Mouse (Mus musculus): Measurements from ENCODE around the gene Kars.

Gene Kars

DNA sequence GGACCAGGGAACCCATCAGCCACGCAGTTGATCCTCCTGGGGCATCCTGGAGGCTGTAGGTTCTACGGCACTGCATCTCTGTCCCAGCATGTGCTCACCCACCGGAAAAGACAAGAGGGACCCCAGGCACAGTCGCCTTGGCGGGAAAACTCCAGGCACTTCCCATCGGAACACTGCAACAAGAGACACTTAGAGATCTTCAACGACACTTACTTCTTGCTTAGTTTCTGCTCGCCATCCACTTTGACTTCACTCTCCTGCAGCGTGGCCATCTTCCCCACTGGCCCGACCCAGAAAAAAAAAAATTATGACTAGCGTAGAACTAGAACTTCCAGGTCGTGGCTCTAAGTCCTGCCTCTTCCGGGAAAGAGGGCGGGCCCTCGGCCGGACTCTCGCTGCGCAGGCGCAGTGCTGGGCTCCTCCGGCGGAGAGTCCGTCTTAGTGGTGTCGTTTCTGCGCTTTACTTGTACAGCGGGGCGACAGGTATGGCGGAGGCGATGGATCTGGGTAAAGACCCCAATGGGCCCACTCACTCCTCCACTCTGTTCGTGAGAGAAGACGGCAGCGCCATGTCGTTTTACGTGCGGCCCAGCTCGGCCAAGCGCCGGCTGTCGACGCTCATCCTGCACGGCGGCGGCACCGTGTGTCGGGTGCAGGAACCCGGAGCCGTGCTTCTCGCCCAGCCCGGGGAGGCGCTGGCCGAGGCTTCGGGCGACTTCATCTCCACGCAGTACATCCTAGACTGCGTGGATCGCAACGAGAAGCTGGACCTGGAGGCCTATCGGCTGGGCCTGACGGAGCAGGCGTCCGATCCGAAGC, at the start of gene Kars, which contains the start of gene Terf2ip:
Kars (minus strand) TSS at position 327 of the 819 bp plus-strand sequence.
Terf2ip (plus strand) TSS at position 402 of the 819 bp plus-strand sequence.
- peak; percentile 82 to 90 for DNase-seq (ENCODE audit: low spot score in 2 of 2)

DNA sequence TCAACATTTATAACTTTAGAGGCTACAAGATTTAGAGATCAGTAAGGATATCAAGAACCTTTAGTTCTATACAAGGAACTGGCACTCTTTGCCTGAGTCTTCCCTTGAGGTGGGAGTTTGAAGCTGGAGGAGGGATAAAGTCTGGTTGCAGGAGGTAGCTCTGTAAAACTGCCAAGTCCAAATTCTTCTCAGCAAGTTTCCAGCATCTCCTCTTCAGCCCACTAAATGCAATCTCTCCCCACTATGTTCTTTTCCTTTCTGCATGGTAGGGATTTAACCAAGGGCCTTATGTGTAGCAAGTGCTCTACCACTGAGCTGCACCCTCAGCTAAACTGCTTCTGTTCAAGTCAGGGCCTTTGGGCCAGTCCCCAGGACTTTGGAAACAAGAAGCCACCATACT, 43.3 kb upstream of the Kars start:
- DNase-seq (ENCODE audit: low spot score in 2 of 2): no peak

DNA sequence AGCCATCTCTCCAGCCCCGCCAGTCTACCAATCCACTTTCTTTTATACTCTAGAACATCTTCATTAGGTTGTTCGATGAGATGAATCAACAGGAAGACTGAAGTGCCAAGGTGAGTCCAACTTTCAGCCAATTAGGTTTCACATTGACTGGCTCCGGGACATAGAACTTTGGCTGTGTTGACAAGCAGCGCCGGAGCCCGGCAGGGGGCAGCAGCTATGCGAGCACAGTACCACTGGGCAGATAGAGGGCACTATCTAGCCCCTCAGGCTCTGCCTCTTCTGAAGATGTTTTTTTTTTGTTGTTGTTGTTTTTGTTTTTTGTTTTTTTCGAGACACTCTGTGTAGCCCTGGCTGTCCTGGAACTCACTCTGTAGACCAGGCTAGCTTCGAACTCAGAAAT, 40.4 kb upstream of the Kars start:
- DNase-seq (ENCODE audit: low spot score in 2 of 2): no peak

DNA sequence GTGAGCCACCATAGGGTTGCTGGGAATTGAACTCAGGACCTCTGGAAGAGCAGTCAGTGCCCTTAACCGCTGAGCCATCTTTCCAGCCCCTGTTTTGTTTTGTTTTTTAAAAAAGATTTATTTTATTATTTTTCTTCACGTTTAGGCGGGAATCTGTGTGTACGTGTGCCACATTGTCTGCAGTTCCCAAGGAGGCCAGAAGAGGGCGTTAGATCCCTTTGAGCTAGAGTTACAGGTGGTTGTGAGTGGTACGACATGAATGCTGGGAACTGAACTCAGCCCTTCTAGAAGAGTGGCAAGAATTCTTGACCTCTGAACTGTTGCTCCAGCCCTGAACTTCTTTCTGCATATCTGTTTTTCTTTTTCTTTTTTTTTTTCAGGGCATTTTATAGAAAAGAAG, 38.9 kb upstream of the Kars start:
- no peak for DNase-seq (ENCODE audit: low spot score in 2 of 2)

DNA sequence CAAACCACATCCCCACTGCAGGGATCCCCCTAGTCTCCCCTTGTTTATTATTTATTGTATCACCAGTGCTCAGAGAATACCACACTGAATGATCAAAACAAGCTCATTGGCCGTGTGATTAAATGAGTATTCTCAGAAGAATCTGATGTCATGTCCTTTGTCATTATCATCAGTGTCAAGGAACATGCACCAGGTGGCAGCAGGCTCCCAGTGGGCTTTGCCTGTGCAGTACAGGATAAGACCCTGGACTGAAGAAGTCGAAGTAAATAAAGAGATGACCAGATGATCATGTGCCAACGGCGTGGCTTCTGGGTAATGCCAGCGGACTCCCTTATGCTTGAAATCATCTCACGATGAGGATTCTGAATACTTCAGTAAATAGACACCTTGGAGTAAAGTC, 37.2 kb upstream of the Kars start:
- no peak for DNase-seq (ENCODE audit: low spot score in 2 of 2)

DNA sequence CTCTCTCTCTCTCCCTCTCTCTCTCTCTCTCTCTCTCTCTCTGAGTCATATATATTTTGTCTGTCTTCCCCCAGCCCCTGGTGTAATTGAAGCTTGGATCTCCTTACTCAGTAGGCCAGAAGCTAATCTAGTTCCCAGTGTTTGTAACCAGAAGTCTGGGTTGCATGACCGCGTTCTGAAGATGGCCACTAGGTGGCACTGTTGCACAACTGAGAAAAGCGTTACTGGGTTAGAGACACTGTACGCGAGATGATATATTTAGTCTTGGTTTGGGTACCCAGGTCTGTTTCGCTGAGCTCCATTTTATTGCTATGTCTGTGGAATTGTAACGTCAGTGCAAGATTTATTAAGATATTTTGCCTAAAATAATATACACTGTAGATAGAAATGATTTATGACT, 34.8 kb upstream of the Kars start:
- peak; percentile 80 to 92 for DNase-seq (ENCODE audit: low spot score in 2 of 2)

DNA sequence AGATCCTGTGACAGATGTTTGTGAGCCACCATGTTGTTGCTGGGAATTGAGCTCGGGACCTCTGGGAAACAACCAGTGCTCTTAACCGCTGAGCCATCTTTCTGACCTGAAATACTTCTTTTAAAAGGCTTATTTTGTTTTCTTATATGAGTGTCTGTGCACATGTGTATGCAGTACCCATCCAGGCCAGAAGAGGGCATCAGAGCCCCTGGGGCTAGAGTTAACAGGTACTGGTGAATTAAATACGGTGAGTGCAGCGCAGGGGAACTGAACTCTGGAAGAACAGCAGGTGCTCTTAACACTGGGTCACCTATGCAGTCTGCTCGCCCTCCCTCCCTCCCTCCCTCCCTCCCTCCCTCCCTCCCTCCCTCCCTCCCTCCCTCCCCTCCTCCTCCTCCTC, 34.1 kb upstream of the Kars start:
- no peak for DNase-seq (ENCODE audit: low spot score in 2 of 2)

DNA sequence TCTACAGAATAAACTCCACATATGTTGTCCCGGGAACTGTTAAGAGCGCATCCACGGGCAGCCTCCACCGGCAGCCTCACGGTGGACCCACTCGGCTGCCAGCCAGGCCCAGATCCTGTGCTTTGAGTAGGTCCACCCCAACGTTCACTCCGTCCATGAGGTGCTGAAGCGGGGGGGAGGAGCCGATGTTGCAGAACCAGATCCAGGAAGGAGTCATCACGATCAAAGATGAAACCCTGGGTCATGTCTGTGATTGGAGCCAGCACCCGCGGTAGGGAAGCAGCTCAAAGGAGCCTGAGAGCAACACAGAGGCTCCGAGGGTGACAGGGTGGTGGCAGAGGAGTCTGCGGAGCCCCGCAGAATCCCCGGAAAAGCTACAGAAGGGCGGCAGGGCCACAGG, 26.4 kb upstream of the Kars start:
- no peak for DNase-seq (ENCODE audit: low spot score in 2 of 2)

DNA sequence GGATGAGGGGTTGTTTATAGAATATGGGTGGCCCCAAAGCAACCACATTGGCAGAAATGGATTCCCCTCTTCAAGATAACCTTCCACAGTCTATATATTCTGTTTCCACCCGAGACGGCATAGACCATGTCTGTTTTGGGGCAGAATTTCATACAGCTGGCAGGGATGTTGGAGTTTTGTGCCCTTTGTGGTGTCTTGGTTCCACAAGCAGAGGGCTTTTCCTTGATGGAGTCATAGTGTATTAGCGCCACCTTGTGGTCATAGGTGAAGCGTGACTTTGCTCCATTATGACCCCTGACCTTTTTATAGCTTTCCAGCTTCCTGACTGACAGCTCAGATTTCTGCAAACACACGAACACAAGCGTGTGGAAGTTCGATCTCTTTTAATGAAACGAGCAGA, 23.5 kb upstream of the Kars start:
- DNase-seq (ENCODE audit: low spot score in 2 of 2): peak in 1 of 2 experiments; percentile 11

DNA sequence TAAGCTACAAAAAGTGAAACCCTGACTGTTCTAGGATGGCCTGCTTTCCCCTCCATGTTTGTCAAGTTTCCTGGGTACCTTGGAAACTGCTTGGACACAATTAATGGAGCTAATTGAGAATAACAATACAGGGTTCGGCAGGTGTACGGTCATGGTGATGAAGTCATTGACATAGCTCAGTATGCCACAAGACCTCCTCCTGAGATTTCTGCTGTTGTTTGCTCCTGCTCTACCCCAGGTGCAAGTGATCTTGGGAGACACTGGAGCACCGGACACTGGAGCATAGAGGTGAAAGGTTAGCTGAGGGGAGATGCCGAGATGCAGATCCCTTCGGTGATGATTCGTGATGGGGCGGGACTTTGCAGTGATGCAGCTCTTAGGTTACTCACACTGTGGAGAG, 21.9 kb upstream of the Kars start:
- DNase-seq (ENCODE audit: low spot score in 2 of 2): no peak

DNA sequence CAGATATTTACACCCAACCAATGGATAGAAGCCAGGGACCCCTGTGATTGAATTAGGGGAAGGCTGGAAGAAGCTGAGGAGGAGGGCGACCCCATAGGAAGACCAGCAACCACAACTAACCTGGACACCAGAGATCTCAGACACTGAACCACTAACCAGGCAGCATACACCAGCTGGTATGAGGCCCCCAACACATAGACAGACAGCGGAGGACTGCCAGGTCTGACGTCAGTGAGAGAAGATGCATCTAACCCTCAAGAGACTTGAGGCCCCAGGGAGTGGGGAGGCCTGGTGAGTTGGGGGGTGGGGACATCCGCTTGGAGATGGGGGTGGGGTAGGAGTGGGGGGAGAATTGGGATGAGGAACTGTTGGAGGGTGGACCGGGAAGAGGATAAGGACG, 19.5 kb upstream of the Kars start:
- DNase-seq (ENCODE audit: low spot score in 2 of 2): no peak

DNA sequence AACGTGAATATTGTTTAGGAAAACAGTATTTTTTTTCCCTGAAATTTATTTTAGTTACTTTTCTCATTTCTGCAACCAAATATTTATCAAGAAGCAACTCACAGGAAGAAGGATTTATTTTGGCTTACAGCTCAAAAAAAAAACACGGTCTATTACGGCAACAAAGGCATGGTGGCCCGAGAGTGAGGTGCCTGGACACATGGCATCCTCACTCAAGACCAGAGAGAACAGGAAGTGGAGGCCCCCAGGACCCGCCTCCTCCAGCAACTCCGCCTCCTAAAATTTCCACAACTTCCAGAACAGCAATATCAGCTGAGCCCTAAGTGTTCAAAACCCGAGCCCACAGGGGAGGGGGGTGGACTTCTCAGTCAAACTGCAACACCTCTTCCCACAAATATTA, 18.3 kb upstream of the Kars start:
- DNase-seq (ENCODE audit: low spot score in 2 of 2): no peak

DNA sequence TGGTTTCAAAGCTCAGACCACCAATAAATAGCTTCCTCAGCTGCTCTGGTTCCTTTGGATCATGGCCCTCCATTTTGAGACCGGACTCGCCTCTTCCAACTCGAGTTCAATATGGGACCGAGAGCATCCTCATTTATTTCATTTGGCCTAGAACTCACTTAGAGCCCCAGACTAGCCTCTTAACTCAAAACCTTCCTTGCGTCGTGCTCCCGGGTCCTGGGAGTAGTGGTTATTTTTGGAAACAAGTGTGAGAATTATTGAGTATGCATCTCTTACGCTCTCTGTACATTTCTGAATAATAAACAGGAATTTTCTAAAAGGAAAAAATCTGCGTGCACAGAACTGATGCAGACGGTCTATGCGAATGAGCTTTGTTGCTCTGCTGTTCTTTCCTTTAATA, 3.8 kb upstream of the Kars start, which contains the start of gene Gm6793:
Gm6793 (minus strand) TSS at position 101 of the 400 bp plus-strand sequence.
- no peak for DNase-seq (ENCODE audit: low spot score in 2 of 2)

DNA sequence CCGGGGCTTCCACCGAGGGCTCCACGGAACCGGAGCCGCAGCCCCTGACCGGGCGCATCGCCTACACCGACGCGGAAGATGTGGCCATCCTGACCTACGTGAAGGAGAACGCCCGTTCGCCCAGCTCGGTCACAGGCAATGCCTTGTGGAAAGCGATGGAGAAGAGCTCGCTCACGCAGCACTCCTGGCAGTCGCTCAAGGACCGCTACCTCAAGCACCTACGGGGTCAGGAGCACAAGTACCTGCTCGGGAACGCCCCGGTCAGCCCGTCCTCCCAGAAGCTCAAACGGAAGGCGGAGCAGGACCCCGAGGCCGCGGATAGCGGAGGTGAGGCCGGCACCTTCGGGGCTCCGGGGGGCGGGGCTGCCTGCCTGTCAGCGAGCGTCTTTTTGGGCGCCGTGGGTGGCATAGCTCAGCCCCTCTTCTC, 706 bp upstream of the Kars start:
- DNase-seq (ENCODE audit: low spot score in 2 of 2): peak in 1 of 2 experiments; percentile 23

DNA sequence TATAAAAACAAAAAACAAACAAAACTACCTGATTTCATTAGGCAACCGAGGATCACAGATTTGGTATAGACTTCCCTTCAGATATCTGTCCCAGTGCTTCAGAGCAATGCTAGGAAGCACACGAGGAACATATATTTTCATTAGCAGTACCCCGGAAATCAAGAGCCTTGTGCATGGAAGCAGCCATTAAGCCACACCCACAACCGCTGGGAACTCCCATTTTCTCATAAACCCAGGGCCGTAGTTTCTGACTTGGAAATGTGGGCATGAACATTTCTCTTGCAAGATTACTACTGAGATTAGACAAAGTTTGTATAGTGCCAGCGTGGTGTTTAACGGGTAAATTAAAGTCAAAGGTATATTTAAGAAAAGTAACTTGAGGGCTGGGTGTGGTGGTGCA, 1.6 kb downstream of the Kars start:
- DNase-seq (ENCODE audit: low spot score in 2 of 2): no peak

DNA sequence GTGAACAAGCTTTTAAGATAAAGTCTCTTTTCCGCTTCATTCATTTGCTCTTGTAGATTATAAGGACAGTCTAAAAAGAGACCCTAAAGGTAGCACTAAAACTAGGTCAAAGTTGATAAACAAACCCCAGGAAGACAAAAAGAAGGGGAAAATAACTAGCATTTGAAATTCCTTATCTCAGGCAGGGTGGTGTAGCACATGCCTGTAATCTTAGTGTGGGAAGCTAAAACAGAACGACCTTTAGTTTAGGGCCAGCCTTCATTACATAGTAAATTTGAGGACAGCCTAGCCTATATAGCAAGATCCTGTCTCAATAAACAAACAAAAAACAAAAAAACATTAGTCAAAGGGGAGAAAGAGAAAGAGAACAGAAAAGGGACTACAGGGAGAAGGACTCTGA, 3.5 kb downstream of the Kars start:
- no peak for DNase-seq (ENCODE audit: low spot score in 2 of 2)

DNA sequence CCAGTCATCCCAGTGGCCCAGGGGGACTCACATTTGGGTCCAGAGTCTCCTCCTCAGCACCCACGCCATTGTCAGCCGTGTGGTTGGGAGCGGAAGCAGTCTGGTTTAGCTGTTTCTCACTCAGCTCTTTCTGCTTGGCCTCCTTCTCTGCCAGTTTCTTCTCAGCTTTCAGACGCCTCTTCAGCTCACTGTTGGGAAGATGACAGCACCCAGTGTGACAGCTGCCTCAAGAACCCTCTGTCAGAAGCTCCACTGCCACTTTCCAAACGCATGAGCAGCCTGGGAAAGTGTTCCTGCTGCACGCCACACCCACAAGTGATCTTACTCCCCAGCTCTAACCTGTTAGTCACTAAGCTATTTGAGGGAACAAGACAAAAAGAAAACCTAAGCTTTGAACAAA, 5.5 kb downstream of the Kars start:
- DNase-seq (ENCODE audit: low spot score in 2 of 2): no peak

DNA sequence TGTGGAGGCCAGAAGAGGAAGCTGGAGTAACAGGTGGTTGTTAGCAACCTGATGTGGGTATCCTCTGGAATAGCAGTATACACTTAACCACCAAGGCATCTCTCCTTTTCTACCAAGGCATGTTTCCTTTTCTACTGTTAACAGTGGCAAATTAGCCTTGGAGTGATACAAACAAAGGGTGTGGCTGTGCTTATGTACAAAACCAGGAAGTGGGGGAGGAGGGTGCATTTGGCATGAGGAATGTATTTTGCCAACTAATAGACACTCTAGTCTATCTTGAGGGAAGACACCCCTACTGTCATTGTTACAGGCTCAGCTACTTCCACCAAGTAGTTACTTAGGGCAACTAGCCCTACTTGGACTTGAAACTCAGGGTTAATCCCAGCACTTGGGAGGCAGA, 6.4 kb downstream of the Kars start:
- no peak for DNase-seq (ENCODE audit: low spot score in 2 of 2)

DNA sequence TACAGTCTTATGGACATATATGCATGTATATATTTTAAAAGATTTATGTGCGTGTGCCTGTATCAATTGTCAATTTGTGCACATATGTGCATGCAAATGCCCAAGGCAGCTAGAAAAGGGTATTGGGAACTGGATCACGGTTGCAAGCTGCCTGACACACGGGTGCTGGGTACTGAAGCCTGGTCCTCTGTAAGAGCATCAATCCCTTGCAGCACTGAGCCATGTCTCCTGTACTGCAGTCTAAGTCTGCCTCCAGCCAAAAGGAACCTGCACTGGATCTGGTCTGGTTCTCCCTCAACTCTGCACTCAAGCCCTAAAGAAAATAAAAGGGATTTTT, 18.5 kb downstream of the Kars start:
- DNase-seq (ENCODE audit: low spot score in 2 of 2): no peak

DNA sequence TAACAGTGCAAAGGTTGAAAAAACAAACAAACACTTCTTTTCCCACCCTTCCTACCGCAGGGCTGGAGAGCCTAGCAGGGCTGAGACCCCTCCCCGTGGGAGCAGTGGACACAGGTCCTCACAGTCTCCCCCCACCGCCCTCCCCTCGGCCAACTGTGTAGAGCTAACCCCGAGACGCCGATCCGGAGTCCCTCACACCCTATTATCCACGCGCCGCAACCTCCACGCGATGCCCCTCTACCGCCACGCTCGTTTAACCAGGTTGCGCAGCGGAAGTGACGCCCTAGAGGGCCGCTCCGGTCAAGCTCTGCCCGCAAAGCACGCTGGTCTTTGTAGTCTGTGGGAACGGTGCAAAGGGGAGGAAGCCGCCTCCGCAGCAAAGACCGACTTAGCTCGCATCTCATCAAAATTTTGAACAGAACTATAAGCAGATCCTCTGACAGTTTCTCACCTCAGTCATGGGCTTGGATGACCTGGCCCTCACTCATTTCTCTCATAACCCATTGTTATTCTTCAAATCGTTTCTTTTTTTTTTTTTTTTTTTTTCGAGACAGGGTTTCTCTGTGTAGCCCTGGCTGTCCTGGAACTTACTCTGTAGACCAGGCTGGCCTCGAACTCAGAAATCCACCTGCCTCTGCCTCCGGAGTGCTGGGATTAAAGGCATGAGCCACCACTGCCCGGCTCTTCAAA, 19.0 kb downstream of the Kars start, which contains the start of gene Adat1:
Adat1 (minus strand) TSS at position 290 of the 690 bp plus-strand sequence.
- peak; percentile 66 to 77 for DNase-seq (ENCODE audit: low spot score in 2 of 2)

DNA sequence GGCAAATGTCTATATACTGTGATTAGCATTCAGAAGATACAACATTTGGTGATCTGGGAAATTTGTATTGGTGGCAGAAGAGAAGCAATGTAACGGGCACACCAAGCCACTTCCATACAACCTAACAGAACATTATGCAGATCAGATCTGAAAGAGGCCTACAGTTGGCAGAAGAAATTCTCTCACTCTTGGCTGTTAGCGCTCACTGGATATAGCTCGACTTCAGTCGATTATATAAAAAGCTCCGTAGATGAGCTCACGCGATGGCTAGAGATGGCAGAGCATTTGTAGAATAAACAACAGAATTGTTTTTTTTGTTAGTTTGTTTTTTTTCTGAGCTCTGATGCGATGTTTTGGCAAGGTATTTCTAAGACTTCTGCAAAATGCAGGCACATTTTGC, 19.8 kb downstream of the Kars start:
- no peak for DNase-seq (ENCODE audit: low spot score in 2 of 2)

DNA sequence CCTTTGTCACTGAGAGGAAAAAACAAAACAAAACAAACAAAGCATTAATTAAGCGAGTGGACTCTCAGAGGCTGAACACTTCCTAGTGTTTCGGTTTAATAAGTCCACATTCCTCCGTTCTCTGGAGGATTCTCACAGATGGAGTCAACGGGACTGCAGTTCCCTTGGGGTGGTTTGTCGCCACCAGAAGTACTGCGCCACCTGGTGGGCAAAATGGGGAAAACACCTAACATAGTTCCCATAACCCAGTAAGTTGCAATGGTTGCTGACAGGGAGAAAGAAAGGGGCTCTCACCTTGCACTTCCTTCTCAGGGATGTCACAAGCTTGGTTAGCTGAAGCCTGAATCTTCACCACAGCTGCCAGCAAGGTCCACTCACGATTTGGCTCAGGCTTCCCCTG, 21.2 kb downstream of the Kars start:
- peak; percentile 55 to 79 for DNase-seq (ENCODE audit: low spot score in 2 of 2)

DNA sequence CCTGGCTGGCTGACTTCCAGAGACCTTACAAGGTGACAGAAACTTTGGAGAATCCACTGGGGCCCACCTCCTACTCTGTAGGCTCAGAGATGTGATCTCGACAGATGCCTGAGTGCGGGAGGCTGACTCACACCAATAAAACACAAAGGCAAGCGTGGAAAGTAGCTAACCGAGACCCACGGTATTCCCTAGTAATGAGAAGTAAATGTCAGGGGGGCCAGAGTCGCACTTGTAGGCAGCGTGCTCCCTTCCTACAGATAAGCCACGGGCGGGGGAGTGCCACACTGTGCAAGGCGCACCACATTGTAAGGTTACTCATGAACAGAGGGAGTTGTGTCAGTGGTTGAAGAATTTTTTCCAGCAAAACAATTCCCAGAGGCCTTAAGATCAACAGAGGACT, 26.6 kb downstream of the Kars start:
- DNase-seq (ENCODE audit: low spot score in 2 of 2): no peak
